Mouse (Mus musculus) G1E (cell line): Measurements from ENCODE around the gene Foxred2. TPM values are rescaled to one million over a fixed set of nuclear protein-coding genes. Genes with fewer than 3 reads are reported as not detected.

Source experiments
- ATAC-seq: 2 replicates; pipeline ENCODE4 v1.8.0; 2016; ENCODE audit warnings: mild to moderate bottlenecking; ENCODE audit not compliant: insufficient number of reproducible peaks, poor library complexity, low FRiP score, severe bottlenecking; ENCODE audit errors: extremely low read depth
- DNase-seq: peaks from one replicate; pipeline ENCODE4 v3.0.0; 2012; ENCODE audit warnings: low spot score
- H3K27me3 ChIP-seq: 2 replicates; pipeline ENCODE4 v1.6.1; 2012; ENCODE audit warnings: mild to moderate bottlenecking, low read length, inconsistent platforms; ENCODE audit not compliant: insufficient read depth
- H3K36me3 ChIP-seq: replicated peaks from 2 replicates; pipeline ENCODE3; 2012; ENCODE audit warnings: mild to moderate bottlenecking, inconsistent platforms
- H3K4me1 ChIP-seq: 2 replicates; pipeline ENCODE4 v1.6.1; 2012; ENCODE audit warnings: low read depth, low read length, inconsistent platforms, mixed read lengths; ENCODE audit not compliant: insufficient read depth
- H3K4me3 ChIP-seq: 2 replicates; pipeline ENCODE4 v1.5.1; 2012; ENCODE audit warnings: low read depth, mild to moderate bottlenecking, inconsistent platforms, low read length, moderate library complexity, mixed read lengths
- H3K9me3 ChIP-seq: replicated peaks from 2 replicates; pipeline ENCODE4 v1.6.1; 2012; ENCODE audit warnings: inconsistent platforms
- CTCF ChIP-seq: IDR thresholded peaks from 2 replicates; pipeline ENCODE4 v1.5.1; 2012; ENCODE audit warnings: low read depth, low read length, inconsistent platforms, mixed read lengths
- GATA1 ChIP-seq: IDR thresholded peaks from 2 replicates; pipeline ENCODE4 v1.6.1; 2012; ENCODE audit warnings: borderline replicate concordance, low read length, inconsistent platforms, mixed read lengths
- GATA2 ChIP-seq: IDR thresholded peaks from 2 replicates; pipeline ENCODE4 v1.6.1; 2012; ENCODE audit warnings: low read depth, low read length, inconsistent platforms, borderline replicate concordance
- POLR2AphosphoS5 ChIP-seq: IDR thresholded peaks from 2 replicates; pipeline ENCODE4 v1.6.1; 2012; ENCODE audit warnings: low read depth, low read length, inconsistent platforms; ENCODE audit not compliant: insufficient replicate concordance
- TAL1 ChIP-seq: conservative IDR thresholded peaks from 2 replicates; pipeline ENCODE4 v1.6.1; 2012; ENCODE audit warnings: low read depth, low read length, inconsistent platforms, mixed read lengths
- polyA plus RNA-seq: library from polyadenylated mRNA; stranded (reverse); fragments of >175 nt; gene quantifications from 2 replicates; pipeline ENCODE4 v1.2.3, GENCODE M21; 2012
- total RNA-seq, 2 experiments: library from RNA; stranded (forward) in 1 of 2; stranded (reverse) in 1 of 2; fragments of 200-1000 nt in 1 of 2; fragments of >200 nt in 1 of 2; fragmentation: Nextera tagmentation in 1 of 2; gene quantifications; 2 replicates each; pipeline ENCODE4 v1.2.3; 2014 to 2017

Gene Foxred2
- total and polyA plus RNA-seq, 3 experiments, result 0.02 to 0.27 TPM; not detected in 1

GRCm38 (mm10) chr15:77981181-77981680 is 24.7 kb upstream of the Foxred2 start:
- H3K27me3 ChIP-seq, result peaks cover 41% of the 10 kb centered on the region
- DNase-seq (no peak), ATAC-seq (no peak)
- H3K4me1 ChIP-seq, result peaks cover 6% of the 10 kb centered on the region
- H3K36me3 ChIP-seq, result no peaks in the 10 kb centered on the region
- H3K9me3 ChIP-seq, result no peaks in the 10 kb centered on the region
- no peak overlapping the region for H3K4me3 ChIP-seq
- TF ChIP-seq GATA1 (no peak), GATA2 (no peak), POLR2AphosphoS5 (no peak), CTCF (no peak), TAL1 (no peak)

DNA sequence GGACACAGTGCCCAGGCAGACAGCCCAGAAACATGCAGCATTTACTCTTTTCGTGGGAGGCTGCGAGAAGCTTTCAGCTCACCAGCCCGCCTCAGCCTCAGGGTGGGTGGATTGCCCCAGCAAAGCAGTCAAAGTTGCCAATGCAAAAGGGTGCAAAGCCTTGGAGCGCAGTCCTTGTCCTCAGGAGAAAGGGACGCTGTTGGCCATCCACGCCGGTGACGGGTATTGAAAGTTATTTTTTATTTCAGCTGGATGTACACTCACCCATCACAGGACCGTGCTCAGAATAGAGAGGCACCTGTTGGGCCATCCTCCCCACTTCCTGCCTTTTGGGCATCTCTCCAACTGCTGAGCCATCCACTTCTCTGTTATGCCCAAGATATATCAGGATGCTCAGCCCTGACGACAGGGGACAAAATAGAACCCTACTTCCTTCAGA is 22.9 kb upstream of the Foxred2 start:
- H3K4me1 ChIP-seq, result peaks cover 13% of the 10 kb centered on the region
- ATAC-seq (no peak), DNase-seq (no peak)
- H3K4me3 ChIP-seq, result no peak overlapping the region
- H3K27me3 ChIP-seq, result peaks cover 33% of the 10 kb centered on the region
- no peaks in the 10 kb centered on the region for H3K9me3 ChIP-seq
- TF ChIP-seq GATA2 (no peak), GATA1 (no peak), TAL1 (no peak), CTCF (no peak), POLR2AphosphoS5 (no peak)
- H3K36me3 ChIP-seq, result no peaks in the 10 kb centered on the region

DNA sequence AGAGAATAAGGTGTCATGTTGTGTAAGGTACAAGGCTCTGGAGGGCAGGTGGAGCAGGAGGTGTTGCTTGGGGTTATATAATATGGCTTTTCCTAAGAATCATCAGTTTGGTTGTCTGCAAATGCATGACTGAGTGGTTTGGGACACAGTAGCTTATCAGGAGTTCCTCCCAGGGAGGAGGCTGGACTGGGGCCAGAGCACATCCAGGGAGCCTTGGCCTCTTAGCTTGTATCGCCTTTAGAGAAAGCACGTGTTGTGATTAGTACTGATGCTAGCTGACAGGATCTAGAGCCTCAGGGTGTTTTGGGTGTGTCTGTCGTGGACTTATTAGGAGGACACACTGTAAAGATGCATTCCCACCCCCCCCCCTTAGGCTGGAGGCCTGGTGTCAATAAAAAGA is 21.1 kb upstream of the Foxred2 start:
- ATAC-seq, result no peak
- Histone ChIP-seq H3K4me1 (peaks cover 27% of the 10 kb centered on the region), H3K9me3 (no peaks in the 10 kb centered on the region), H3K27me3 (peaks cover 27% of the 10 kb centered on the region), H3K4me3 (no peak overlapping the region), H3K36me3 (no peaks in the 10 kb centered on the region)
- DNase-seq, result no peak
- TF ChIP-seq CTCF, result no peak
- no peak for TF ChIP-seq TAL1
- TF ChIP-seq GATA1, result no peak
- no peak for TF ChIP-seq GATA2
- TF ChIP-seq POLR2AphosphoS5, result no peak

DNA sequence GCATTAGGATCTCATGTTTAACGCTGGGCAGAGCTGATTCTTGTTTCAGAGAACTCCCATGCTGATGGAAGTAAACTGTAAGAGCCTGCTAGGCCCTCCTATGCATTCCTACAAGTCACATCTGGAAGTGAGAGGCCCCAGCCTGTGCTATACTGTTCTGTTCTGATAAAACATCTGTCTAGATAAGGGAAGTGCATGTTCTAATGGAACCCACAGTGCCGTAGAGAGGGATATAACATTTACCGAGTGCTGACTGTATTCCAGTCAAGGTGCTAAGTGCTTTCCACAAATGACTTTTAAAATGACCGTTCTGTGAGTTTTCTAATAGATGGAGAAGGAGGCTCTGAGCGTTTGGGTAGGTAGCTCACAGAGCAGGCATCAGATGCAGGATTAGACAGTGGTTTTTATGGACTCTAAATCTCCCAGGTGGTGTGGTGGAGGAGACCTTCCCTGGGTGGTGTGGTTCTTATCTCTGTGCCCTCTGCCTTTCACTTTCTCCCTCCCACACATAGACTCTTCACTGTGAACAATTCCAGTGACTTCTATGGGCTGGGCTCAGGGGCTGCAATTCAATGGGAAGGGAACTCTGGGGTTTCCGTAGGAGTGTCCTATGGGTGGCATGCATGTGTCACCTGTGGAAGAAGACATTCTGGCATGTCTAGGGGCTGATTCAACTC is 17.8 kb upstream of the Foxred2 start:
- DNase-seq, result peak; percentile 60
- peaks cover 37% of the 10 kb centered on the region for H3K4me1 ChIP-seq

GRCm38 (mm10) chr15:77970470-77971292 is 14.2 kb upstream of the Foxred2 start, which contains the start of gene Eif3d:
Gene Eif3d, minus strand, starts transcription at chr15:77970813.
- ATAC-seq (peak; percentile 46), DNase-seq (peak; percentile 72)
- Histone ChIP-seq H3K27me3 (no peaks in the 10 kb centered on the region), H3K4me1 (peaks cover 72% of the 10 kb centered on the region), H3K9me3 (no peaks in the 10 kb centered on the region), H3K36me3 (peaks cover 43% of the 10 kb centered on the region), H3K4me3 (peak within 1 kb of the TSS; percentile 93)
- TF ChIP-seq GATA1 (no peak), CTCF (no peak), TAL1 (no peak), GATA2 (peak; percentile 58; the same call in 1 of the 2 replicates), POLR2AphosphoS5 (no peak)

More for the DNA sequence above, 17.8 kb upstream of the Foxred2 start:
- ATAC-seq, result peak; percentile 66
- Histone ChIP-seq H3K36me3 (peaks cover 7% of the 10 kb centered on the region), H3K9me3 (no peaks in the 10 kb centered on the region), H3K27me3 (peaks cover 3% of the 10 kb centered on the region), H3K4me3 (peak overlapping the region; percentile 7; the same call in 1 of the 2 replicates)
- no peak for TF ChIP-seq POLR2AphosphoS5
- TF ChIP-seq GATA2, result no peak
- TF ChIP-seq GATA1, result no peak
- no peak for TF ChIP-seq CTCF
- TF ChIP-seq TAL1, result peak; percentile 81
